Mouse (Mus musculus): ENCODE measurements around the gene Gm26920.

Gm26920 gene

DNA sequence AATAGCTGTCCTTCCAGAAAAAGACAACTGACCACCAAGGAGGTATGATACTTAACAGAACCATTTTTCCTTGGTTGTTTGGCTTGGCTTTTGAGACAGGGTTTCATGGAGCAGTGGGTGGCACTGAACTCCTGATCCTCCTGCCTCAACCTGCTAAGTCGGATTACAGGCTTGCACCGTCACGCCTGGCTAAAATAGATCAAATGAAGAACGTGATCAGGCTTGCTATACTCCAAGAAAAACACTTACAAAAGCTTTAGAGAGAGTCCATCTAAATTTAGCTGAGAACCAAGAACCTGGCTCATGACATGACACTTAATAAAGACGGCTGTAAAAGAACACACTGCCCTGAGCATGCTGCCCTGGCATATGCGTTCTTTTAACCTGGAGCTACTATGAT lies 29.9 kb downstream of the Gm26920 start:
- no peak for DNase-seq (ENCODE audit: low read depth, low spot score)

DNA sequence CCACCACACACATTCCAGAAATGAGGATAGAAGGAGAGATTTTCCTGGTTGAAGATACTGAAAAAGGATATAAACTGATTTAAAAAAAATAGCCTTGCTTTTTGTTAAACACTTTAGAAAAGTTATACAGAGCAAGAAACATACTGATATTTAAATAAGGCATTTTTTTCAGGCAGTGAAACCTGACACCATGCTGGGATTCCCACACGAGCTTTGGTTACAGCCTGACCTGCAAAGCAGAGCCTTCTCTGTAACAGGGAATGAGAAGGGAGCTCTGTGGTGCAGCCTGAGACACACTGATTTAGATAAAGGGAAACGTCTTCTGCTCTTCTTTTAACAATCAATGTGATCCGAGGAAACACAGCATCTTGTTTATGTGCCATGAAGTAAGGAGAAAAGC lies 36.6 kb downstream of the Gm26920 start:
- DNase-seq (ENCODE audit: low read depth, low spot score): no peak

DNA sequence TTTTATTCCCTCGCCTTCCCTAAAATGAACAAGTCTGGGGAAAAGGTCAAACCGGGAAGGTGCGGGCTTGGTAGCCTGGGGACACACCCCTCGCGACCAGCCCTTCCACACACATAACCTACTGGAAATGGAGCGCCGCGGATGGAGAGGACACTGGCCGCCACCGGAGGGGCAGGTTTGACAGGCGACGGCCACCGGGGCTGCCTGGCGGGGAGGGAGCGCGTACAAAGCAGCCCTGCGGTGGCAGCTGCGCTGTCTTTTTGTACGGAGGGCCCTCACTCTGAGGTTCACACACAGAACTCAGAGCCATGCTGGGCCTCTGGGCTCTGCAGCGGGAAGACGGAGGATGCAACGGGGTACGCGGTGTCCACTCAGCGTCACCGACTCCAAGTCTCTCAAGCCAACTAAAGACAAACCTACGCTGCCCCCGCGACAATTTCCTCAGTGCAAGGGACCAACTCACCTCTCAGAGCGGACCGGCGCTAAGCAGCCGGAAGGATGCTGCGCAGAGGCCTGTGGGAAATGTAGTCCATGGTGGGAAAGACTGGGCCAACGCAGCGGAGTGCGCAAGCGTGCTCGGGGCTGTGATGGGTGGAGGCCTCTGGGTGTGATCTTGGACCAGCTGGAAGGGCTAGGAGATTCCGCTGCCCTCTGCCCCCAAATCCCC lies 39.2 kb downstream of the Gm26920 start, which contains the start of gene Zfp14:
TSS of gene Zfp14 (minus strand) at position 499 of the 667 bp plus-strand sequence.
- peak; percentile 88 for DNase-seq (ENCODE audit: low read depth, low spot score)

DNA sequence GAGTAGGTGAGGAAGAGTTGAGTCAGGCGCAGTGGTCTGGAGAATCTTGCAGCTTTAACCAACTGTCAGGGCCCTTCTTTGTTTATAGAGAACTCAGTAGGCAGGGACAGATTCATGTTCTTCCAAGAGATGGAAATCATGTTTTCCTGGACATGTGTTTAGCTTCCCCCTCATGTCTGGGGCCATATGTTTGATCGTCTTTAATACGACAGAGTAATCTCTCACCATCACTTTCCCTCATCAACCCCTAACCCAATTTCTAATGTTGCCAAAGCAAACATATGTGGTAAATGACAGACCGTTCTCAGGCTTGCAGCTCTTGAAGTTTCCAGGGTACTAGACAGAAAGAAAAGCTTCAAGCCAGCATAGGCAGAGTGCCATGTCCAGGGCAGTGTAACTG lies 42.1 kb downstream of the Gm26920 start:
- no peak for DNase-seq (ENCODE audit: low read depth, low spot score)

DNA sequence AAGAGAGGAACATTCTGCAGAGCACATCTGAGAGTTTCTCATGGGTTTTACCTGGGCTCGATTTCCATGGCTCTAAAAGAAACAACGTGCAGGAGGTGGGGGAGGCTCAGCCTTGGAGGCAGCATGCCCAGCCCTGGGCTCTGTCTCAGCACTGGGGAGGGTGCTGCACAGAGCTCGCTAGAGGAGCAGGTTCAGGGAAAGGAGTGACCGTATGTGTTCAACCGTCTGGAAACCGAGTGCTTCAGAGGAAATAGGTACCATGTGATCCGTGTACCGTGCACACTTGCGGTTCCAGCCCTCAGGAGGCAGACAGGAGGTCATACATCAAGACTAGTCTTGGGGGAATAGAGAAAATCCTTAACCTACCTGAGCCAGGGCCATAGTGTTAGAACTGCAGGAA lies 45.9 kb downstream of the Gm26920 start:
- no peak for DNase-seq (ENCODE audit: low read depth, low spot score)

DNA sequence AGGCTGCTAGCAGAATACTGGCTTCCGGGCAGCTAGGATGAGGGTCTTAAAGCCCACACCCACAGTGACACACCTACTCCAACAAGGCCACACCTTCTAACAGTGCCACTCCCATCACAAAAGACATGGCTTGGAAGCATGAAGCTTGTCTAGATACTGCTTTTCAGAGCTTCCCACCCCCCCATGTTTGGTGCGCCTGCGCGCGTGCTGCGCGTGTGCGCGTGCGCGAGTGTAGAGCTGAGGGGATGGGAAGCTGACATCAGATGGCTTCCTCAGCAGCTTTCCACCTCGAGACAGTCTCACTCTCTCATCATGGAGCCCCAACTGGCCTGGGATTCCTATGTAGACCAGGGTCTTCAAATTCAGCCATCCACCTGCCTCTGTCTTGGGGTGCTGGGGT lies 55.9 kb downstream of the Gm26920 start:
- no peak for DNase-seq (ENCODE audit: low read depth, low spot score)

DNA sequence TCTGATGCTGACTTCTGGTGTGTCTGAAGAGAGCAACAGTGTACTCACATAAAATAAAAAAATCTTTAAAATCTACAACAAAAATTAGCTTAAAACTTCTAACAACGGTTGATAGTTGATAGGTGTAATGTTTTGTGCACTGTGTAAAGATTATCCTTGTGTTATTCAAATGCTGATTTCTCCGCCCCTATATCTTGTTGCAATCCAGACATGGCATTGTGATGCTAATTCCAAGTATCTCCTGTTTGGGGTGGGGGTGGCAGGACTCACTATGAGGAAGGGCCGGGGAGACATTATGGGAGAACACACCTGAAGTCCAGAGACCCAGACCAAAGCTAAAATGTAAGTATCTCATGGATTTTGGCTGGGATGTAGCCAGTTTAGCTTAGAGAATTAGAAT lies 58.8 kb downstream of the Gm26920 start:
- no peak for DNase-seq (ENCODE audit: low read depth, low spot score)

DNA sequence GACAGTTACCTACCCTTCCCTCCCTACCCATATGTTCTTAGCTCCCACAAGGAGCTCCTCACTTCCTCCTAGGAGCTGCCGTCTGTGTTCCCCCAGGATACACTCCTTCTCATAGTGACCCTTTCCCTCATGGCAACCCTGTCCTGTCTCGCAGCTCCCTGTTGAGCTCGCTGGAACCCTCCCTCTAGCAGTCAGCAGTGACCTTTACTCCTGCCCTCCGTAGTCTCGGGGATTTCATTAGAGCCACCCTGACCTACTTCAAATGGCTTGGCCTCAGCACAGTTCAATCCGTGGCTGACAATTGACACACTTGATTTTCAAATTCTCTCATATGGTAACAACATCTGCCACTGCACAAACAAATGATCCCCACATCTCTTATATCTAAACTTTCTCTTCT lies 59.5 kb downstream of the Gm26920 start:
- DNase-seq (ENCODE audit: low read depth, low spot score): no peak

DNA sequence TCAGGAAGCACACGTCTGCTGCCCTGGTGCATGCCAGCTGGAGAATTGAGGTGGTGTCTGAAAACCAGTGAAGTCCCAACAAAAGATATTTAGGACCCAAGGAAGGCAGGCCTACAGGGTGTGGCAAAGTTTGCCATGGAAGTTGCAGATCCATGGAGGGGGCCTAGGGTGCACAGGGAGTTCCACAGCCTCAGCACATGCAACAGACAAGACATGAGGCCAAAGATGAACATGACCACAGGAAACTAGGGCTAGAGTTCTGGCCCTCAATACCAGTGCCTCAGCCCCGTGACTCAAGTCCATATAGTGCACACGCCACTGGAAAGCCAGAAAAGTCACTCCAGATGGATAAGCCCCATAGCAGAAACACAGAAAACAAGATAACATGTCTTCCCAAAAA lies 61.6 kb downstream of the Gm26920 start:
- DNase-seq (ENCODE audit: low read depth, low spot score): no peak

DNA sequence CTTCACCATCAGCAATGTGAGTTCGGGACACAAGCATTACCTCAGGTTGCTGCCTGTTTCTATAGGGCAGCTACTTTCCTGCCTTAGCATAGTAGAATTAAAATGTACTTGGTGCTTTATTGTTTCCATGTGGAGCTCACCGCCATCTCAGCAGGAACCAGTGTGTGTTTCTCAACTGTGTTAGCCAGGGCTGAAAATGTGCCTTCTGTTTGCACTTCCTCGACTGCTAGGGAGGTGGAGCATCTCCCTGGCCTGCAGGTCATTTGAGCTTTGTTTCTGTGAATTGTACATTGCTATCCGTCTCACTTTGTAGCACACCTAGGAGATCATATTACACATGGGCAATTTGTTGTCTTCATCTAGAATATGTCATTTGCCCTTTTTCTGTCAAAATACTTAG lies 62.9 kb downstream of the Gm26920 start:
- DNase-seq (ENCODE audit: low read depth, low spot score): no peak

DNA sequence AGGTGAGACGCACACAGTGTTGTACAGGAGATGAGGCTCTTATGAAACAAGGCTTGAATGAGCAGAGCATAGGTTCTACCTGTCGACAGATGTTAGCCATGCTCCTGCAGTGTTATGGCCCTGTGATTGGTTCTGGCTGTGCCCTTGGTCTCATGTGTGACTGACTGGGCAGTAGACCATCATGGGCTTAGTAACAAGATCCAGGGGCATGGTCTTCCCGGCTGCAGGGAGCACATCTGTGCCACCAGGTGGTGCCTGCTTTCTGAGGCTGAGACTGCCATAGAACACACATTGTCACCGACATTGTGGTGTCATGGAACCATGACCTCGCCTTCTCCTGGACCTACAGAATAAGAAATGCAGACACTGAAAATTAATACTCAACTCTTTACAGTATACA lies 64.9 kb downstream of the Gm26920 start:
- DNase-seq (ENCODE audit: low read depth, low spot score): no peak

DNA sequence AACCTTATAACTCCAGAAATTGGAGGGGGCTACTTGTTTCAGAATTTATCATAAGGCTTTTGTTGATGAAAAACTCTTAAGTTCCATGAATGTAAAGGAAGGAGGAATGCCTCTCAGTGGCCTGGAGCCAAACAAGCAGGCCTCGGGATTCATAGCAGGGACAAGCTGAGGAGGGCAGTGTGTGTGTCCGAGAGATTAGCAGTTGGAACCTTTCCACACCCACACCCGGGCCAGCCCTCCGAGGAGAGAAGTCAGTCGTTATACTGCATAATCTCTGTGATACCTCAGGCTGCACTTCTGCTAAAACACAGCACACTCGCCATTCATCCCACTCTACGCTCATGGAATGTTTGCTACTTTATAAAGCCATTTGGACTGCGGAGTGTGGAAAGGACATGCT lies 66.4 kb downstream of the Gm26920 start:
- no peak for DNase-seq (ENCODE audit: low read depth, low spot score)

DNA sequence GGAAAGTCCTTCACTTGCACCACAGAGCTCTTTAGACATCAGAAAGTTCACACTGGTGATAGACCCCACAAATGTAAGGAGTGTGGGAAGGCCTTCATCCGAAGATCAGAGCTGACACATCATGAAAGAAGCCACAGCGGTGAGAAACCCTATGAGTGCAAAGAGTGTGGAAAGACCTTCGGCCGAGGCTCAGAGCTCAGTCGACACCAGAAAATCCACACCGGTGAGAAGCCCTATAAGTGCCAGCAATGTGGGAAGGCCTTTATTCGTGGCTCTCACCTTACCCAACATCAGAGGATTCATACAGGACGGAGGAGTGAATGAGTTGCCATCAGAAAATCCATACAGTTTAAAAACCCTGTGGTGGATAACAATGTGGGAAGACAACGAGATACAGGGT lies 66.9 kb downstream of the Gm26920 start:
- no peak for DNase-seq (ENCODE audit: low read depth, low spot score)

DNA sequence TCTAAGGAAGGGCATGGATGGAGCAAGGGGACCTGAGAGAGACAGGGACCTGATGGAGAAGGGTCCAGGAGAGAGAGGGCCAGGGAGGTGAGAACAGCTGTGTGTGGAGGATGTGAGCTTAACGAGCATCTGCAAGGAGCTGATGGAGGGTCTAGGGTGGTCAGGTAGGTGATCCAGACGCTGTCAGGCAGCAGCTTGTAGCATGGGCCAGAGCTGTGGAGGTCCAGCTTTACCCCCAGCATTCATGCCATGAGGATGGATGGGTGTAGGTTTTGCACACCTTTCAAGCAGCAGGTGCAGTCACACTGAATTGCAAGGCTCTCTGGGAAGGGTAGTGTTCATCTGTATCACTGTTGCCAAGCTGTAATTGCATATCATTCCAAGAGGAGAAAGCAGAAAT lies 70.7 kb downstream of the Gm26920 start:
- no peak for DNase-seq (ENCODE audit: low read depth, low spot score)

DNA sequence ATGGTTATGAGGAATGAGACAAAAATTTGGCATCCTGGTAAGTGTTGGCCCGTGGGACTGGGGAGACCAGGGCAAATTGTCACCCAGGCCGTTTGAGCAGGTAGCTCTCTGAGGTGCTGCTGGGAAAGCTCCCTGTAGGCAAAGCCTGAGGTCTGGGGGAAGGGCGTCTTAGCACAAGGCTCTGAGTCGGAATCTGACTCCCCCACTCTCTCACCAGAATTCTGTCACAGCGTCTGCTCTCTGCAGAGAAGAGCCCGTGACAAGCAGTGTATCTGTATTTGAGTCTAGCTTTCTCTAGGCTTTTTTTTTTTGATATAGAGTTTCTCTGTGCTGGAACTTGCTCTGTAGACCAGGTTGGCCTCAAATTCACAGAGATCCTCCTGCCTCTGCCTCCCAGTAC lies 73.0 kb downstream of the Gm26920 start:
- DNase-seq (ENCODE audit: low read depth, low spot score): no peak

DNA sequence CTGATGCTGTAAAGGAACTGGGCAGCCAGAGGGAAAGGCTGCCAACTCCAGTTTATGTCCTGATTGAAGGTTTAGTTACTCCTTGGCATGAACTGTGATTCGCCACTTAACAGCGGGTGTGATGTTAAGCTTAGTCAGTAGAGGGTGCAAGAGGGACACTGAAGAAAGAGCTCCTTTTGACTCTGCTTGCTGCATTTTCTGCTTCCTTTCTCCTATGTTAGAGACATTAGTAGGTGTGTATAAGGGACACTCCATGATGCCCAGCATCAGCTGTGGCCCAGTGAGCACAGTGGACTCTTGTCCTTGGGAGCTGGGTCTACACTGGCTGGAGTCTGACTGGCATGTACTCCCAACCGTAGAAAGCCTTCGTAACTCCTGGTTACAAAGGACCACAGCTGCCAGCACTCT lies 77.2 kb downstream of the Gm26920 start:
- peak; percentile 55 for DNase-seq (ENCODE audit: low read depth, low spot score)

DNA sequence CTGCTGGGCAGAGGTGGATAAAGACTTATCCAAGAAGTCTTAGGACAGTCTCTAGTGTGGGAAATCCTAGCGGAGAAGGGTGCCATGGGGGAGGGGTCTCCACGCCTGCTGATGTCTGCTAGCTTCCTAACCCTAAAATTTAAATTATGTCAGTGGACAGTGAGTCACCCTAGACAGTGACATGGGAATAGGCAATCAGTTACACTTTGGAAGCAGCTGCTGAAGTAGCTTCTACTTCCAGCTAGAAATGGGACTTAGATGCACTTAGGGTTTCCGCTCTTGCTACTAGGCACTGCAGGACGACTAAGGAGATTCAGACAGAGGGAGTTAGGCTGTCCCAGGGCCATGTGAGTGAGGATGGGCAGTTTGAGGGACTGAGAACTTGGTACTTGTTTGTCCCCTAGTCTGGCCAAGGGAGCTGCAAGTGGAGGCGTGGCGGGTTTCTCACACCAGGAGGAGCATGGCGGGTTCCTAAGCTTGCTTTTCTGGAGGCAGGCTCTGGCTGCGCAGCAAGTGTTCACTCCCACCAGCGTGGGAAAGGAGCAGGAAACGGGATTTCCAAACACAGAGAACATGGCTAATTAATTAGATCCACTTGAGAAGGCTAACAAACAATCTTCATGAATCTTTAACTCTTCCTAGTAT lies 79.5 kb downstream of the Gm26920 start:
- no peak for DNase-seq (ENCODE audit: low read depth, low spot score)

DNA sequence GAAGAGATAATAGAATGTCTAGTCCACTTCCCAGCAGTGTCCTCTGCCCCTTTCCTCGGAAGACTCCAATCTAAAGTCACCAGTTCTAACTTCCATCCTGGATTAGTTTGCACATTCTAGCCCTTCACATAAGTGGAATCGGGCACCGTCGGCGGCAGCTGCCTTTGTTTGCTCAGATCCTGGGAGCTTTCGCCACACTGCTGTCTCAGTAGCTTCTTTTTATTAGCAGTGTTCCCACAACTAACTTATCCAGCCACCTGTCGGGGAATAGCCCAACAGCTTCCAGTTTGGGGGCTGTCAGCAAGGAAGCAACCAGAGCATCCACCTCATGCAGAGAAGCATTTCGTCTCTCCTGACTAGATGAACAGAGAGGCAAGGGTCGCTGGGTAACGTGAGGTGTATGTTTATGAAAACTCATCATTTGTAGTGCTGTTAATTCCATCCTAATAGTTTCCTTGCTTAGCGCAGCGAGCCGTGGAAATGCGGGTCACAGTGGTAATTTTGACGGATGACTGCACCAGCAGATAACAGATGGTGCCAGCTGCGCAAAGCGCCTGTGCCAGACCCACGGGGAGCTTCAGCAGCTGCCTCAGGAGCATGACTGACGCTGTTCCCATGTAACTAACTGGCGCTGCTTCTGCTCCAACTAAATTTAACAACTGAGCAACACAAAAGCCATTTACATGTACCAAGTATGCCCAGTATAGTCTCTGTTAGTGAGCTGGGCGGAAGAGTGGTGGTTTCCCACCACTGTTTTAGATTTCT lies 80.7 kb downstream of the Gm26920 start:
- no peak for DNase-seq (ENCODE audit: low read depth, low spot score)

DNA sequence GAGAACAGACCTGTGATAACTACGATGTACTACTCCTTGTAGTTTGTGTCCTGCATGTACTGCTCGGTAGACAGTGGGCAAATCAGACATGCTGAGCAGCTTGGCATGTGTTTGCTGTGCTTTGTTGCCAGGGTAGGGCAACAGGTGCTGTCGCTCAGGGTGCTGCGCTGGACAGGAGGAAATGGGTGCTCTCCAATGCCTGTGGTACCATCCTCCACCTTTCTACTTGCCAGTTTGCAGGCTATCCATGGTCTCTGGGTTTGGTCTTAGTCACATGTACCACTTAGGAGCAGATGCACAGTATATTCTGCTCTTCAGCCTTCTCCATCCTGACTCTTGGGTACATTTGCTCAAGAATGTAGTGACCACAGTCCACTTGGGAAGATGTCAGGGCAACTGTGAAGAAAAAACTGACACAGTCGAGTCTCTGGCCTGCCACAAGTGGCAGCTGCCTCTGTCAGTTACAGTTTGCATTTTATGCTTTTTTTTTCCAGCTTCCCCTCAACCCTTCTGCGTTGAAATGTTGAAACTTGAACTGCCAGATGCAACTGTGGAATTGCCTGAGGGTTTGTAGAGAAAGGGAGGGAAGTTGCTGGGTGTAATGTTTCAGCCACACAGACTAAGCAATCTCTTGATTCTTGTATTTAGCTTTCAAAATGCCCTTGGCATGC lies 82.1 kb downstream of the Gm26920 start:
- no peak for DNase-seq (ENCODE audit: low read depth, low spot score)

DNA sequence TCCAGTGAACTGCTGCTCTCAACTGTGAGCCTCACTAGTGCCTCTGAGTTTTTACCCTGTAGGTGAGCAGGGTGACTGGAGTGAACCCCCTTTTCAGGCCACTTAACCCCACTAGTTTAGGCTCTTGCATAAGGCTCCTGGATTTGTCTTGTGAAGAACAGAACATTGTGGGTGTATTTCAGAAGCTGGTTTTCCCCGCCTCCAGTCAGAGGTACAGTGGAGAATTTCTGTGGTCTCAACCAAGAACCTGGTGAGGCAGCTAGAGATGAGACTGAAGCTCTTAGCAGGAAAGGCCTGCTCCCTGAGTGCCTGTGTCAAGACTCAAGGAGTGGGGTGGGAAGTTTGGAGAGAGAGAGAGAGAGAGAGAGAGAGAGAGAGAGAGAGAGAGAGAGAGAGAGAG lies 82.6 kb downstream of the Gm26920 start:
- no peak for DNase-seq (ENCODE audit: low read depth, low spot score)
